Comparison of ENCODE assay signal across 22 mouse cellular contexts in genomic region chr8:8678236-8678635, GRCm38 (mm10). TPM values are rescaled to one million over a fixed set of nuclear protein-coding genes. Genes with fewer than 3 reads are reported as not detected.
DNase-seq lines count a peak whose midpoint lies in the region; ATAC-seq and TF ChIP-seq lines count a peak whose summit lies in the region.
"Had no signal": no experiment of that assay in that cellular context is flagged by ENCODE, and none has a peak within 500 bp of the region (broad histone marks: within the 10 kb centered on the region; RNA-seq: fewer than 3 reads in every experiment).

No protein-coding gene starts in this region.

- no peak overlapping the region for H3K4me3 ChIP-seq in heart, embryonic 10.5 days
- no peak overlapping the region for H3K4me3 ChIP-seq in lung, embryonic 14.5 days (ENCODE audit: low read depth, low read length)
- no peak overlapping the region for H3K4me3 ChIP-seq in stomach, postnatal 0 days (ENCODE audit: low read depth, low read length)
- H3K4me3 ChIP-seq in forebrain, embryonic 10.5 days, result no peak overlapping the region
- H3K4me3 ChIP-seq: hindbrain, embryonic 15.5 days; megakaryocyte, embryonic 14.5 days; midbrain, embryonic 15.5 days; stomach, embryonic 15.5 days had no signal

- CTCF ChIA-PET in Patski (lab: Charles Lee), result no interaction called here

- POLR2A ChIA-PET in Patski (lab: Charles Lee), result no interaction called here

- H3K27ac ChIP-seq in heart, embryonic 10.5 days, result no peak overlapping the region
- no peak overlapping the region for H3K27ac ChIP-seq in lung, embryonic 14.5 days (ENCODE audit: low read depth)
- H3K27ac ChIP-seq in stomach, postnatal 0 days (replicated peaks), result no peak overlapping the region
- no peak overlapping the region for H3K27ac ChIP-seq in forebrain, embryonic 10.5 days
- H3K27ac ChIP-seq: hindbrain, embryonic 15.5 days; kidney, postnatal 0 days; midbrain, embryonic 15.5 days; stomach, embryonic 15.5 days had no signal

- H3K4me2 ChIP-seq in lung, embryonic 14.5 days, result no peak overlapping the region
- H3K4me2 ChIP-seq in stomach, postnatal 0 days (replicated peaks; ENCODE audit: low read depth), result no peak overlapping the region
- H3K4me2 ChIP-seq: heart, embryonic 11.5 days; hindbrain, embryonic 15.5 days; midbrain, embryonic 15.5 days; stomach, embryonic 15.5 days had no signal

- no peaks in the 10 kb centered on the region for H3K4me1 ChIP-seq in heart, embryonic 10.5 days
- no peaks in the 10 kb centered on the region for H3K4me1 ChIP-seq in lung, embryonic 14.5 days (ENCODE audit: insufficient read depth)
- no peaks in the 10 kb centered on the region for H3K4me1 ChIP-seq in stomach, postnatal 0 days (replicated peaks; ENCODE audit: control insufficient read depth, insufficient read depth)
- H3K4me1 ChIP-seq in forebrain, embryonic 10.5 days, result no peaks in the 10 kb centered on the region
- H3K4me1 ChIP-seq: hindbrain, embryonic 15.5 days; midbrain, embryonic 15.5 days; stomach, embryonic 15.5 days had no signal

- 89% methylated on average over 3 of the region's 3 CpGs for WGBS in heart, embryonic 10.5 days
- WGBS in lung, embryonic 14.5 days, result 88% methylated on average over 3 of the region's 3 CpGs
- 89% methylated on average over 3 of the region's 3 CpGs for WGBS in stomach, postnatal 0 days
- 87% methylated on average over 3 of the region's 3 CpGs for WGBS in forebrain, embryonic 10.5 days

- peaks cover 91% of the 10 kb centered on the region for H3K36me3 ChIP-seq in heart, embryonic 10.5 days
- peaks cover 89% of the 10 kb centered on the region for H3K36me3 ChIP-seq in lung, embryonic 14.5 days (ENCODE audit: insufficient read depth)
- peaks cover 14% of the 10 kb centered on the region for H3K36me3 ChIP-seq in stomach, postnatal 0 days (ENCODE audit: control insufficient read depth, insufficient read depth, low read length)
- H3K36me3 ChIP-seq in forebrain, embryonic 10.5 days (replicated peaks), result peaks cover 99% of the 10 kb centered on the region

- H3K27me3 ChIP-seq in heart, embryonic 10.5 days (ENCODE audit: insufficient read depth, poor library complexity, severe bottlenecking), result no peaks in the 10 kb centered on the region
- H3K27me3 ChIP-seq in lung, embryonic 14.5 days (ENCODE audit: insufficient read depth, low read length), result no peaks in the 10 kb centered on the region
- no peaks in the 10 kb centered on the region for H3K27me3 ChIP-seq in Patski
- no peaks in the 10 kb centered on the region for H3K27me3 ChIP-seq in stomach, postnatal 0 days (ENCODE audit: control insufficient read depth, insufficient read depth, low read length)
- no peaks in the 10 kb centered on the region for H3K27me3 ChIP-seq in forebrain, embryonic 10.5 days (ENCODE audit: poor library complexity, severe bottlenecking)
- H3K27me3 ChIP-seq: hindbrain, embryonic 15.5 days; megakaryocyte, embryonic 14.5 days; midbrain, embryonic 15.5 days; stomach, embryonic 15.5 days had no signal

- ATAC-seq in lung, embryonic 14.5 days (ENCODE audit: insufficient read depth), result no peak
- ATAC-seq in Patski, result no peak
- no peak for ATAC-seq in stomach, postnatal 0 days (ENCODE audit: low FRiP score, low TSS enrichment)
- ATAC-seq: forebrain, embryonic 14.5 days; midbrain, embryonic 15.5 days had no signal

- no peak overlapping the region for H3K9ac ChIP-seq in lung, embryonic 14.5 days
- H3K9ac ChIP-seq in stomach, postnatal 0 days (ENCODE audit: low read length), result no peak overlapping the region
- H3K9ac ChIP-seq: hindbrain, embryonic 15.5 days; midbrain, embryonic 15.5 days; stomach, embryonic 15.5 days had no signal

- in situ Hi-C loops in Patski (cut with MboI; ENCODE audit: low pct_unique_long_range_greater_than_20kb), result no loop called here

- peak; percentile 16; the same call in 1 of the 2 replicates for TF ChIP-seq CTCF in lung, embryonic 14.5 days (IDR thresholded peaks at IDR 0.05; ENCODE audit: low read depth)
- peak; percentile 42 for TF ChIP-seq CTCF in Patski (IDR thresholded peaks at IDR 0.05)
- TF ChIP-seq CTCF in stomach, postnatal 0 days (IDR thresholded peaks at IDR 0.05; ENCODE audit: low read depth), result peak; percentile 16; the same call in 1 of the 2 replicates

- H3K9me3 ChIP-seq in heart, embryonic 10.5 days, result no peaks in the 10 kb centered on the region
- no peaks in the 10 kb centered on the region for H3K9me3 ChIP-seq in lung, embryonic 14.5 days (ENCODE audit: low read depth, low read length)
- H3K9me3 ChIP-seq in stomach, postnatal 0 days (ENCODE audit: control insufficient read depth, low read length), result no peaks in the 10 kb centered on the region
- no peaks in the 10 kb centered on the region for H3K9me3 ChIP-seq in forebrain, embryonic 10.5 days
- H3K9me3 ChIP-seq: hindbrain, embryonic 15.5 days; megakaryocyte, embryonic 14.5 days; midbrain, embryonic 15.5 days; stomach, embryonic 15.5 days had no signal

- DNase-seq in heart, embryonic 10.5 days (ENCODE audit: low spot score), result peak; percentile 61
- no peak for DNase-seq in heart, postnatal 14 days
- no peak for DNase-seq in lung, embryonic 14.5 days
- no peak for DNase-seq in lung, postnatal 36 days
- no peak for DNase-seq in Patski (ENCODE audit: low read depth, low spot score)
- DNase-seq in stomach, postnatal 0 days (ENCODE audit: low spot score), result no peak
- DNase-seq in forebrain, embryonic 10.5 days (ENCODE audit: extremely low spot score, low spot score), result no peak
- DNase-seq: adrenal gland, adult 2 months; B cell, adult 2 months; cerebellum, adult 9-11 months; gastrocnemius, postnatal 36 days; kidney, adult 18-20 months; left cerebral cortex, postnatal 4 days; right cerebral cortex, postnatal 25 days; thymus, adult 2 months had no signal

- intact Hi-C loops in heart, postnatal 14 days (cut with DNase I), result no loop called here

- no peak for TF ChIP-seq EP300 in stomach, postnatal 0 days (optimal IDR thresholded peaks at IDR 0.05)

RNA-seq across cellular contexts. Expression of gene Arglu1, which starts 12.1 kb away (rescaled TPM):
- polyA plus RNA-seq in heart, embryonic 10.5 days (2016; fragmentation: Nextera tagmentation; extraction: Ambion mirVana), result 93.7 and 112 TPM in 2 replicates
- total RNA-seq in heart, postnatal 14 days (2021), result 10 to 100 TPM; 35.6 to 39.7 TPM
- polyA plus RNA-seq in lung, embryonic 14.5 days (2014; fragmentation: Nextera tagmentation; extraction: Ambion mirVana), result 159 and 164 TPM in 2 replicates
- 121 TPM for polyA plus RNA-seq in Patski (2021)
- 83.2 and 84.0 TPM in 2 replicates for polyA plus RNA-seq in stomach, postnatal 0 days (2015; fragmentation: Nextera tagmentation; extraction: Ambion mirVana)
- 154 and 157 TPM in 2 replicates for polyA plus RNA-seq in forebrain, embryonic 10.5 days (2016; fragmentation: Nextera tagmentation; extraction: Ambion mirVana)

RNA-seq across cellular contexts. Expression of gene Efnb2, which starts 17.2 kb away (rescaled TPM):
- 15.9 and 24.4 TPM in 2 replicates for polyA plus RNA-seq in heart, embryonic 10.5 days (2016; fragmentation: Nextera tagmentation; extraction: Ambion mirVana)
- total RNA-seq in heart, postnatal 14 days (2021), result 10 to 100 TPM; 33.5 to 39.9 TPM
- 33.9 and 38.4 TPM in 2 replicates for polyA plus RNA-seq in lung, embryonic 14.5 days (2014; fragmentation: Nextera tagmentation; extraction: Ambion mirVana)
- polyA plus RNA-seq in Patski (2021), result 30.8 TPM
- polyA plus RNA-seq in stomach, postnatal 0 days (2015; fragmentation: Nextera tagmentation; extraction: Ambion mirVana), result 7.2 and 7.8 TPM in 2 replicates
- polyA plus RNA-seq in forebrain, embryonic 10.5 days (2016; fragmentation: Nextera tagmentation; extraction: Ambion mirVana), result 28.7 and 29.9 TPM in 2 replicates
